Mouse (Mus musculus) E14TG2a.4 (cell line): Measurements from ENCODE around the gene Stk33.
A peak's percentile ranks its signal among the peaks of the same experiment; 100 is the strongest.

Experiments used
- H3K27me3 ChIP-seq: 2 replicates; pipeline ENCODE4 v1.6.1; 2014; ENCODE audit warnings: low read length, control low read depth; ENCODE audit not compliant: insufficient read depth
- H3K36me3 ChIP-seq: 2 replicates; pipeline ENCODE4 v1.6.1; 2014; ENCODE audit warnings: low read length, control low read depth; ENCODE audit not compliant: insufficient read depth
- H3K4me1 ChIP-seq: replicated peaks from 2 replicates; pipeline ENCODE4 v1.6.1; 2014; ENCODE audit warnings: low read depth, low read length, control low read depth
- H3K4me3 ChIP-seq: replicated peaks from 2 replicates; pipeline ENCODE4 v1.5.1; 2014; ENCODE audit warnings: mild to moderate bottlenecking, low read length
- H3K9me3 ChIP-seq: 2 replicates; pipeline ENCODE4 v1.6.1; 2014; ENCODE audit warnings: low read length, control low read depth
- CTCF ChIP-seq: conservative IDR thresholded peaks from 2 replicates; pipeline ENCODE4 v1.5.1; 2014; ENCODE audit warnings: low read length
- NANOG ChIP-seq: IDR thresholded peaks from 2 replicates; pipeline ENCODE4 v1.6.1; 2014; ENCODE audit warnings: borderline replicate concordance, low read length, mixed read lengths
- POU5F1 ChIP-seq: IDR thresholded peaks from 2 replicates; pipeline ENCODE4 v1.6.1; 2014; ENCODE audit warnings: low read length, borderline replicate concordance

Gene Stk33

GRCm38 (mm10) chr7:109230806-109231205 lies 208.1 kb downstream of the Stk33 start:
- H3K4me1 ChIP-seq: peaks cover 4% of the 10 kb centered on the region; the same call in 1 of the 2 replicates
- no peaks in the 10 kb centered on the region for H3K36me3 ChIP-seq
- H3K9me3 ChIP-seq: no peaks in the 10 kb centered on the region
- TF ChIP-seq POU5F1 (no peak), CTCF (peak; percentile 97), NANOG (no peak)
- H3K4me3 ChIP-seq: no peak overlapping the region
- H3K27me3 ChIP-seq: peaks cover 6% of the 10 kb centered on the region; the same call in 1 of the 2 replicates
